Comparison of ENCODE assay signal across 14 mouse cellular contexts in genomic region chr6:127318746-127319582, GRCm38 (mm10).
DNase-seq lines count a peak whose midpoint lies in the region; ATAC-seq lines count a peak whose summit lies in the region.
"Had no signal": no experiment of that assay in that cellular context is flagged by ENCODE, and none has a peak within 500 bp of the region (broad histone marks: within the 10 kb centered on the region; RNA-seq: fewer than 3 reads in every experiment).

No protein-coding gene starts in this region.

- no peaks in the 10 kb centered on the region for H3K36me3 ChIP-seq in heart, embryonic 11.5 days (ENCODE audit: control insufficient read depth, insufficient read depth, low read length)
- H3K36me3 ChIP-seq in forebrain, embryonic 10.5 days (replicated peaks): no peaks in the 10 kb centered on the region
- H3K36me3 ChIP-seq in hindbrain, embryonic 15.5 days: no peaks in the 10 kb centered on the region
- no peaks in the 10 kb centered on the region for H3K36me3 ChIP-seq in midbrain, embryonic 12.5 days
- H3K36me3 ChIP-seq: lung, embryonic 15.5 days had no signal

- H3K4me3 ChIP-seq in heart, embryonic 11.5 days (ENCODE audit: low read depth, low read length): no peak overlapping the region
- H3K4me3 ChIP-seq in forebrain, embryonic 10.5 days: no peak overlapping the region
- H3K4me3 ChIP-seq in hindbrain, embryonic 15.5 days: no peak overlapping the region
- H3K4me3 ChIP-seq in midbrain, embryonic 12.5 days: no peak overlapping the region
- H3K4me3 ChIP-seq: lung, embryonic 15.5 days had no signal

- no peak for ATAC-seq in heart, embryonic 11.5 days (replicated peaks; ENCODE audit: insufficient number of reproducible peaks, low FRiP score, low TSS enrichment)
- peak; percentile 65; the same call in 1 of the 2 replicates for ATAC-seq in hindbrain, embryonic 15.5 days (ENCODE audit: low FRiP score, low read depth)
- ATAC-seq in midbrain, embryonic 12.5 days (ENCODE audit: low FRiP score, low read depth): peak; percentile 69

- H3K9me3 ChIP-seq in heart, embryonic 11.5 days (replicated peaks; ENCODE audit: control insufficient read depth, low read length): no peaks in the 10 kb centered on the region
- H3K9me3 ChIP-seq in forebrain, embryonic 10.5 days: no peaks in the 10 kb centered on the region
- no peaks in the 10 kb centered on the region for H3K9me3 ChIP-seq in hindbrain, embryonic 15.5 days
- H3K9me3 ChIP-seq in midbrain, embryonic 12.5 days: no peaks in the 10 kb centered on the region
- H3K9me3 ChIP-seq: lung, embryonic 15.5 days had no signal

- 62% methylated on average over 8 of the region's 8 CpGs for whole genome bisulfite sequencing in heart, embryonic 11.5 days (ENCODE audit: insufficient replicate concordance)
- whole genome bisulfite sequencing in forebrain, embryonic 10.5 days: 53% methylated on average over 8 of the region's 8 CpGs
- WGBS in hindbrain, embryonic 15.5 days: 30% methylated on average over 8 of the region's 8 CpGs
- WGBS in midbrain, embryonic 12.5 days: 45% methylated on average over 8 of the region's 8 CpGs

- peaks cover 9% of the 10 kb centered on the region for H3K4me1 ChIP-seq in heart, embryonic 11.5 days (ENCODE audit: control insufficient read depth, insufficient read depth, low read length)
- H3K4me1 ChIP-seq in forebrain, embryonic 10.5 days: peaks cover 31% of the 10 kb centered on the region
- no peaks in the 10 kb centered on the region for H3K4me1 ChIP-seq in hindbrain, embryonic 15.5 days (replicated peaks)
- peaks cover 10% of the 10 kb centered on the region; the same call in 1 of the 2 replicates for H3K4me1 ChIP-seq in midbrain, embryonic 12.5 days
- H3K4me1 ChIP-seq: lung, embryonic 15.5 days had no signal

- H3K27ac ChIP-seq in heart, embryonic 11.5 days (ENCODE audit: low read depth, low read length): peak overlapping the region; percentile 1; the same call in 1 of the 2 replicates
- H3K27ac ChIP-seq in forebrain, embryonic 10.5 days: peak overlapping the region; percentile 66
- no peak overlapping the region for H3K27ac ChIP-seq in hindbrain, embryonic 15.5 days (replicated peaks)
- H3K27ac ChIP-seq in midbrain, embryonic 12.5 days (replicated peaks): peak overlapping the region; percentile 32
- H3K27ac ChIP-seq: lung, embryonic 15.5 days had no signal

- no peak overlapping the region for H3K4me2 ChIP-seq in heart, embryonic 11.5 days
- H3K4me2 ChIP-seq in hindbrain, embryonic 15.5 days: no peak overlapping the region
- H3K4me2 ChIP-seq in midbrain, embryonic 12.5 days (replicated peaks): no peak overlapping the region
- H3K4me2 ChIP-seq: lung, embryonic 15.5 days had no signal

- no peak for DNase-seq in heart, adult 8-10 months (ENCODE audit: low spot score)
- no peak for DNase-seq in forebrain, embryonic 10.5 days (ENCODE audit: extremely low spot score, low spot score)
- no peak for DNase-seq in thymus, postnatal 4 days
- no peak for DNase-seq in lung, postnatal 25 days (ENCODE audit: low spot score)
- DNase-seq in kidney, postnatal 10 days: no peak
- DNase-seq: cerebellum, adult 11 months; gastrocnemius, postnatal 10 days; kidney, postnatal 25 days; right cerebral cortex, adult 18-20 months; thymus, adult 2 months had no signal

- H3K9ac ChIP-seq in heart, embryonic 11.5 days (ENCODE audit: low read depth, low read length): no peak overlapping the region
- H3K9ac ChIP-seq in hindbrain, embryonic 15.5 days: no peak overlapping the region
- H3K9ac ChIP-seq in midbrain, embryonic 12.5 days (replicated peaks): no peak overlapping the region
- H3K9ac ChIP-seq: lung, embryonic 15.5 days had no signal

- H3K27me3 ChIP-seq in heart, embryonic 11.5 days (ENCODE audit: control insufficient read depth, insufficient read depth, low read length): no peaks in the 10 kb centered on the region
- H3K27me3 ChIP-seq in forebrain, embryonic 10.5 days (ENCODE audit: poor library complexity, severe bottlenecking): peaks cover 17% of the 10 kb centered on the region
- no peaks in the 10 kb centered on the region for H3K27me3 ChIP-seq in hindbrain, embryonic 15.5 days
- H3K27me3 ChIP-seq in midbrain, embryonic 12.5 days: peaks cover 8% of the 10 kb centered on the region; the same call in 1 of the 2 replicates
- H3K27me3 ChIP-seq: lung, embryonic 15.5 days had no signal
